Mouse (Mus musculus) fat pad, adult 2 months (tissue): Measurements from ENCODE around the gene Map4k3.
"Not testable (repeated sequence)": the region's sequence is repeated elsewhere in the genome, so short reads cannot be mapped to it uniquely, and the experiment has no call there.

ENCODE experiments used
- DNase-seq: peaks from one replicate; pipeline ENCODE4 v3.0.0-alpha.2; 2011; ENCODE audit warnings: low read depth, low spot score; ENCODE audit errors: extremely low read depth

The Map4k3 gene

DNA sequence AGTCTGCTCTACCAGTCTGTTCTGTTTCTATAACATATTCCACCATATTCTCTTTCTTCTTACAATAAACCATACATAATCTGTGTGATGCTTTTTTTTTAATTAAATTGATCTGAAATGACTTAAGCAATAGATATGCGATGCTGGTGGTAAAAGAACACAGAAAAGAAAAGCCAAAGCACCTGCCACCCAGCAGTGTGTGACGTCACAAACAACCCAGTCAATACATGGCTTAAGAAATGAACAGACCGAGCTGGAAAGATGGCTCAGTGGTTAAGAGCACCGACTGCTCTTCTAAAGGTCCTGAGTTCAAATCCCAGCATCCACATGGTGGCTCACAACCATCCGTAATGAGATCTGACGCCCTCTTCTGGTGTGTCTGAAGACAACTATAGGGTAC lies 2.0 kb upstream of the Map4k3 start:
- DNase-seq = not testable (repeated sequence)

DNA sequence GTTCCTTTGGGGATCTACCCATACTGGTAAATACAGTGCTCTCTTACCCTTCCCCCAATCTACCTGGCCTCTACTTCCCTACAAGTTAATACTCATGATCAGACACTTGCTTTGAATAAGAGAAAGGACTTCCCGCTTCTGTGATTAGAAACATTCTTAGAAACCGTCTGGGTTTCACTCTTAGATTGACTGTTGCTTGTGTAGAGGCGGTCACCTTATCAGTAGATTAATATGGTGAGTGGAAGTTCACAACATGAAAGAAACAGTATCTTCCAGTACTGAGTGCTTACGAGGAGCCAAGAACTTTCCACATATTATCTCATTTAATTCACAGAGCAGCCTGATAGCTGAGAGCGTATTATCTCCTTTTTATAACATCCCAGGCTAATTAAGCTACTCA lies 1.5 kb upstream of the Map4k3 start:
- no peak for DNase-seq

DNA sequence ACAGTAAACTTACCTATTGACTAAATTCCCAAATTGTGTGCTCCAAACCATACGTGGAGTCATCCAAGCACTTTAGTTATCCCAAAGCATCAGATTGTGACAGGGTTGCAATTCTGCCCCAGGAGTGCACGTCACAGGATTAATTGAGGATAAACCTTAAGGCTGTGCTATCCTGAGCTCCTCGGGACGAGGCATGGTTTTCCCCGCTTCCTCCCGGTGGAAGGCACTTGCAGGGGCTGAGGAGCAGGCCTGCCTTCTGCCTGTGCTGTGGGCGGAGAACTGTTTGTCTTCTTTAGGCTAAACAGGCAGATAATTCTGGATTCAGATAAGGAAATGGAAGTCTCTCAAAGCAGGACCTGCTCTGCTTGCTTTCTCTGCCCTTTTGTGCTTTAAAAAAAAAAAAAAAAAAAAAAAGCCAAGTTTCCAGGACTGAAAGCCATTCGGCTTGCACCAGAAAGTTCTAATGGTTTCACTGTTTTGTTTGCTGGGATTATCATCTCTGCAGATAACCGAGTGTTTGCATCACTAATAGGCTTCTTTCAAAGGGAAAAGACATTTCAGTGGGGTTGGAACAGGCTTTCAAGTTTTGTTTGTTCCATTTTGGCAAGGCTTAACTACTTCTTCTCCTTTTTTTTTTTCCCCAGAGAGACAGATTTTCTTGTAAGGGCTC lies 930 bp upstream of the Map4k3 start:
- DNase-seq = no peak

DNA sequence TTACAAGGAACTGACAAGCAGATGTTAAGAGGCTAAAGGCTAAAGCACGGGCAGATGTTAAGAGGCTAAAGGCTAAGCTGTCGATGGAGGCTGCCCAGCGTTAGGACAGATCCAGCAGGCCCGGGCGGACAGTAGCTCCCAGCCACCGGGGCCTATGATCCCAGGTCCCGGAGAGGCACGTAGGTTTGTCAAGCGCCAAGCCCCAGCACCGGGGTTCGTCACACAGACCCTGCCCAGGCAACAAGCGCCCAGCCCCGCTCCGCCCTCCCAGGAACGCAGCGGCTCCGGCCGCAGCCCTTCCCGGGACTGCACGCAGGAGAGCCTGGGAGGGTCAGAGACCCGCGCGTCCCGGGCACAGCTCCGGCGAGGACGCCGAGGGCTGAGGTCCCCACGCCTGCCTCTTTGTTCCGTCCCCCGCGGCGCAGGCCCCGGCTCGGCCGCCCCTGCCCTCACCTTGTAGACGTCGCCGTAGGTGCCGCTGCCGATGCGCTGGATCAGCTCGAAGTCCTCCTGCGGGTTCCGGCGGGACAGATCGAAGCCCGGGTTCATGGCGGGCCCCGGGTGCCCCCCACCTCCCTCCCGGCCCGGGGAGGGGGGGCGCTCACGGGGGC lies 839 bp downstream of the Map4k3 start:
- no peak for DNase-seq

DNA sequence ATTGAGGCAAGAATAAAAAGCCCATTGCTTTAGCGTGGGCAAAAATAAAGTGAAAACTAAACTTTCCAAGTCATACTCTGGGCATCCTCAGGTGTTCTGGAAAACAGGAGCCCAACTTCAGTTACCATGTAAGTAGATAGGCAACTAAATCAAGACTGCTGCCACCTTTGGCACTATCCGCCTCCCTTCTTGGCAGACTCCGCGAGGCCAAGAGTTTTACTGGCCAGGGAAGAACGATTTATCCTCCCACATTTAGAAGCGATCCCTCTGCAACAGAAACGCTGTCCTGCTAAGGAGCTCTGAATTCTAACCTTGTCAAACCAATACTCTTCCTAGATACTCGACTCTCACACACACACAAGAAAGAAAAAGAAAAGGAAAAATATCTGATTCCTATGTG lies 1.5 kb downstream of the Map4k3 start:
- no peak for DNase-seq

DNA sequence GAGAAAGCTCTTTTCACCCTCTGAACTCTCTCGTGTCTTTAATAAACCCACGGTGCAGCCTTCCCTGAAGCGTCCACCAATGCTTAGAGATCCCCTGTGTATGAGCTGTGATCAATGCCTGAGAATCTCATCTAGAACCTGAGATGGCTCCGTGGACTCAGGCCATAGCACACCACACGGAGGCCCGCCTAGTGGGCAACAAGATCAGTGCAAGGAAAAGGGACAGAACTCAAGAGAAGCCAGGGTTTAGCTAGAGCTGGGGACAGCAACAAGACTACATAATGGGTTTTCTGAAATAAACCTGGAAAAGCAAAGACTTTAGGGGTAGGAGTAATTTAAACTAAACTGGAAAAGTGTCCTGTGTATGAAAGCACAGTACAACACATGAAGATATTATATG lies 5.2 kb downstream of the Map4k3 start:
- no peak for DNase-seq

DNA sequence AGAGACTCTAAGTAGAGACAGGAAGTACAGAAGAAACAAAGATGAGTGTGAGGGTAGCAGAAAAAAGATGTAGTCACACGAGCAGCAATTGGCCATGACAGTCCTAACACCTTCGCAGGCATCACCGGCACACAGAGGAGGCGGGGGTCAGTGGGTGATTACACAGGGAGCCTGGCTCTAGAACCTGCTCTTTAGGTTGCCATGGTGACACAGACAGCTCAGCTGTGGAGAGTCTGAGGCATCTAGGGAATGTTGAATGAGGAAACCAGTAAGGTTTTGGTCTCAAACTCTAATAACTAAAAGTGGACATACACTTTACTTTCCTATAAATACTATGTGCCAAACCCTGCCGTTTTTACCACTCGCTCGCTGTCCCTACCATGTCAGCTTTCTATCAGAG lies 6.6 kb downstream of the Map4k3 start:
- no peak for DNase-seq

DNA sequence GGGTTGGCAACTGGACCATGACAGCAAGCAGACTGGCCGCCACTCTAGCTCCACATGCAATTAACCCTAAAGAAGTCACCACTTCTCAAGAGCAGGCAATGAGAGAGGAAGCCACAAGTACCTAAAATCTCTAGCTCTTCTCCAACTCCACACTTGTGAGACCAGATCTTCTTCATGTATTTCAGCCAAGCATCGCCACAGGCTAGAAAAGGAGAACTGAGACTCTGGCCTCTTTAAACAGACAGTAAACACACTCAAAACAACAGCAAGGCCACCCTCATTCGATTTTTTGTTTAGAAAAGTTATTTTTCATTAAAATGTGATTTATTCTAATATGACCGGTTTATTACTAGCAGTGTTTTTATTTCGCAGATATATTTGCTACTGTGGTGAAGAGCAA lies 9.0 kb downstream of the Map4k3 start:
- no peak for DNase-seq

DNA sequence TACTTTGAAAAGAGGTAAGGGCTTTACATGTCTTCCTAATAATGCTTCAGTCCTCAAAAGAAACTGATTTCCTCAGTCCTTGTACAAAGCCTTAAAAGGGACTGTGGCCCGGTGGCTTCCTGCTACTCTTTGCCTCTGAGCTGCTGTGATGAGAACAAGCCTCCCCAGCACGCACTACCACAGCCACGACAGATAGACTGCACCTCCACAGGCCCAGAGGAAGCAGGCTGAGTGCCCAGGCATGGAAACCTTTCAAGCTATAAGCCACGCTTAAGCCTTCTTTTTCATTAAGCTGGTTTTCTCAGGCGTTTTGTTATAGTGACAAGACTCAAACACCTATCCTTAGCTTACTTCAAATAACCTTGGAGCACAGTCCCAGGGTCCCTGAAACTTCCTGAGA lies 10.0 kb downstream of the Map4k3 start:
- no peak for DNase-seq

DNA sequence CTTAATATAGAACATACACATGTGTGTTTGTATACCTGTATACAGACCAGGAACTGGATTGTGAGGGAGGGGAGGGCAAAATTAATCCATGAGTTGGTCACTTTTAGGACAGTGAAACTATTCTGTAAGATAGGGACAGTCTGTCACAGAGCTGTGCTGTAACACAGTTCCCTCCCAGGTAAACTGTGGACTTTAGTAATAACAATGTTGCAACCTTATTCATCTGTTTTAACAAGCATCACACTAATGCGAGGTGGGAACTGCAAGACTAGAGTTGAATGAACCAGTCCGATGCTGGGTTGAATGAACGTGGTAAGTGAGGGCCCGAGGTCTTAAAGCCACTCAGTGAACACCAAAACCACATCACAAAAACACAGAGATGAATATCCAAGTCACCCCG lies 14.7 kb downstream of the Map4k3 start:
- DNase-seq = no peak

DNA sequence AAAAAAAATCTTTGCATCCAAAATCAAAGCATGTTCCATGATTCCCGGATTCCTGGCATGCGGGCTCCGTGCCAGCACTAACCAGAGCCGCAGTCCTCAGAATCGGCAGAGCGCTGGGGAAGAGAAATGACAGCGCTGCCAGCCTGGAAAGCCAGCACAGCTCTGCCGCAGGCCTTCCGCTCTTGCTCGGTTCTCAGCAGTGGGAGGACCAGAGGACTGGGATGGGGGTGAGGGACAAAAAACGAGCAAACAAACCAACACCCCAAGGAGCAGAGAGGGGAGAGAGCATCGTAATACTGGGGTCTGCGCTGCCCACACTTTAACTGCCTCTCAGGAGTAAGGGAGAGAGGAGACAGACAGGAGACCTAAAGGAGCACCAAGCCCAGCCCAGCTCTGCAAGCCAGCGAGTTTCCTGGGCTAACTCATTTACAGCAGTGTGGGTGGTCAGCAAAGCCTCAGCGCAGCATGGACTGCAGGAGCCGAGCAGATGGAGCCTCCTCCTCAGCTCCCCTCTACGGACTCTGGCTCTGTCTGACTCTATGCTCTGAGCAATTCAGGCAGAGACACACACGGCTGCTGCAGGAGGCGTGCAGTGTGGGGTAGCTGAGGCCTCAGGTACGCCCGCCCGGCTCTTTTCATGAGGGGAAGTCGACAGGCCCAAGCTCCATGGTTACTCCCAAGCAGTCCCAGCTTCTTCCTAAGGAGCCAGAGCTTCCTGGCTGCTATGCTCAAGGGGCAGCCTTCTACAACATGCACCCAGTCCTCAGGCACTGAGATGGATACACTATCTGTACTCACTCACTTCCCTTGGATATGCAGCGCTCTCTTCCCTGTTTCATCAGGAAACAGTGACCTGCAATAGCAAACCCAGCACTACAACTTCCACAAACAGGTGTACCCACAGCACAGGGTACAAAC lies 18.1 kb downstream of the Map4k3 start:
- DNase-seq = no peak

DNA sequence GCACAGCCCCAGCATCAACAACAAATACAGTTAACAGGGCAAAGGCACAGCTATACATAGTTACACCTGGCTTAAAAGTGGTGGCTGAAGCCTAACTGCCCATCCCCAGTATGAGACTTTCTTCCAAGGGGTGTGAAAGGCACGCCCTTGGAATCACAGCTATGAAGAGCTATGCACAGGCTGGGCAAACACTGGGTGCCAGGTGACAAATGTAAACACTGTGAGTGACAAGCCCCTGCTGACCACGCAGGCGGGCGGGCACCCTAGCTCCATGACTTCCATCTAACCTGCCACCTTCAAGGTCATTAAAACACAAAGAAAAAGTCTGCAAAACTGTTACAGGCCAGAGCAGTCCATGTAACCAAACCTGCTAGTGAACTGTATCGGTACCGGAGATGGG lies 19.5 kb downstream of the Map4k3 start:
- no peak for DNase-seq

DNA sequence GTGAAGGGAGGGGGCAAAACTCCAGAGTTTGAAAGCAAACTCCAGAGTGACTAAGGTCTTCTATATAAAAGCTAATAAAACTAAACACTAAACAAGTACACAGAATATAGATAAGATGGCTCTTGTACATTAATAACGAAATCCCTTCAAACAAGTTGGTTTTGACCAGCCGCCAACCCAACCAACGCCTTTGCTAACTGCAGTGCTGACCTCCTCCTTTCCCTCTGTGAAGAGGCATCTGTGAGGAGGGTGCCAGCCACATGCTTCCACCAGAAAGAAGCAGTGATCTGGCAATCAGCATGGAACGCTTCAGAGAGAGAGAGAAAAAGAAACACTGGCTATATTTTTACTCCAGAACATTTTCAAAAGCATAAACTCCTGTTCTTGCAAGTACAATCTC lies 21.1 kb downstream of the Map4k3 start:
- DNase-seq = no peak

DNA sequence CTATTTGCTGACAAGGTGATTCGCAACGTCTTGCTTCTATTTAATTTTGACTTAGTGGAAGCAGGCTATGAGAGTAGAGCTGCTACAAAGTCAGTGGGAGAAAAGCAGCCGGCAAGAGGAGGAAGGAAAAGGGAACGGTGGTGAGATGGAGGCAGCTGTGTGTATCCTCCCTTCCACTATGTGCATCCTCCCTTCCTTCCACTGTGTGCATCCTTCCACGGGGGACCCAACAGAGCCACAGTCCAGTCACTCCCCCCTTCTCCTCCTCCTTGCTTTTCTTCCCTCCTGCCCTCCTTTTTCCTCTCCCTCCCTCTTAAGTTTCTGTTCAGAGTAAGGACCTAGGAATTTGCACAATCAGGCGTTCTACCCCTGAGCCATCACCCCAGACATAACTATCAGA lies 21.7 kb downstream of the Map4k3 start:
- DNase-seq = no peak

DNA sequence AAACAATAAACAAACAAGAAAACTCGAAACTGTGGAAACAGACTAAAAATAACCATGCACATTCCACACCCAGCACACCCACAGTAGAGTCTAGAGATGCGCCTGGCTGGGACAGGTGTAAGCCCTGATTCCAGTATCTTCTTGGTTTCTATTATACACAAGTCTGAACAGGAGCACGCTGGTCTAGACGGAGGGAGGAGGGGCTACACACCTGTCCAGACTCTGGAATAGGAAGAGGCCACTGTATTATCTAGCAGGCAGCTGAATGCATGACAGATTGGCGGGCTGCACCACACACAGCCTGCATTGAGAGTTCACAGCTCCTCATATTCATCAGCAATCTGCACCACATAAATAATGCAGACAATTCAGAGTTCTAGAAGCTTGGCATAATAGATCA lies 26.6 kb downstream of the Map4k3 start:
- no peak for DNase-seq

DNA sequence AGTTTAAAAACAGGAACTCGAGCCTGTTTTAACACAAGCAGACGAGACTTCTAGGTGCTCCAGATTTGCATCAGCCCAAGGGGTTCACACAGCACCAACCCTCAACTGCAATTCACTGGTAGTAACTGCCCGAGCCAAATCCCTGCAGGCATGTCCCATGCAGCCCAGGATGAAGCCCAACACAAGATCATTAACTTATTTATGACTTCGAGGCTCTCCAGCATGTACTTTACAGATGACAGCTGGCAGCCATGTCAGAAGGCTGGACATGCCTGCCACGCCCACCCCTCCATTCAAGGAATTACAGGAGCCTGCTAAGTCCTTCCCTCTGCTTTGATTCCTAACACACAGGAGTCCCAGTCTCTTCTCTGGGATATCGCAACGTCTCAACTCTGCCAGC lies 29.4 kb downstream of the Map4k3 start:
- DNase-seq = peak; percentile 51

DNA sequence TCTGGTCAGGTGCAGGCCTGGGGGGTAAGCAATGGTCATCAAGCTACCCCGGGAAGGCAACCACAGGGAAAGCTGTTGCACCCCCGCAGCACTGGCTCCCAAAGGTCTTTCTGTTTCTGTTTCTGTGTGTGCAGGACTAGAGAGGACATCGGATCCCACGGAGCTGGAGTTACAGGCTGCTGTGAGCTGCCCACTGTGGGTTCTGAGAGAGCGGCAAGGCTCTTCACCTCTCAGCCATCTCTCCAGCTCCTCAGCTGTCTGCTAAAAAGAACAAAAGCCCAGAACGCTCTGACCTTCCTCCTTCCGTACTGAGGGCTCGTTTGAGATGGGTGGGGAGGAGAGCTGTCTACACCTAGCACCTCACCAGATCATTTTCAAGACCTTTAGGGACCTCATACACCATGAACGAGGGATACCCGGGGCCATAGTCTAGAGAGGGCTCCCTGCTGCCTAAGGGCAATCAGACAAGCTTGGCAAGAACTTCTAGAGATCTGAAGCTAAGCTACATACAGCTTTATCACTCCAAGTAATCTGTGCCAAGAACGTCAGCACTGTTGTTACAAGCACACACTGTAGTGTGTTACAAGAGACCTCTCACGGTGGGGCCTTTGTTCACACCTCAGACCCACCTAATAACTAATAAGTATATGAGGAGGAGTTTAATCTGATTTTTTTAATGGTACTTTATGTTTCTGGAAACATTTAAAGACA lies 29.9 kb downstream of the Map4k3 start:
- no peak for DNase-seq

DNA sequence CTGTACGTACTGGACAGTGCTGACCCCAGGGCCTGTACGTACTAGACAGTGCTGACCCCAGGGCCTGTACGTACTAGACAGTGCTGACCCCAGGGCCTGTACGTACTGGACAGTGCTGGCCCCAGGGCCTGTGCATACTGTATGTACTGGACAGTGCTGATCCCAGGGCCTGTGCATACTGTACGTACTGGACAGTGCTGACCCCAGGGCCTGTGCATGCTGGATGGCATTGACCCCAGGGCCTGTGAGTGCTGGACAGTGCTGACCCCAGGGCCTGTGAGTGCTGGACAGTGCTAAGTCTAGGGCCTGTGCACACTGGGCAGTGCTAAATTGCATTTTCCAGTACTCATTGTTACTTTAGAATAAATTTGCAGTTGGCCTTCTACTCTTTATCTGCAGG lies 31.3 kb downstream of the Map4k3 start:
- no peak for DNase-seq

DNA sequence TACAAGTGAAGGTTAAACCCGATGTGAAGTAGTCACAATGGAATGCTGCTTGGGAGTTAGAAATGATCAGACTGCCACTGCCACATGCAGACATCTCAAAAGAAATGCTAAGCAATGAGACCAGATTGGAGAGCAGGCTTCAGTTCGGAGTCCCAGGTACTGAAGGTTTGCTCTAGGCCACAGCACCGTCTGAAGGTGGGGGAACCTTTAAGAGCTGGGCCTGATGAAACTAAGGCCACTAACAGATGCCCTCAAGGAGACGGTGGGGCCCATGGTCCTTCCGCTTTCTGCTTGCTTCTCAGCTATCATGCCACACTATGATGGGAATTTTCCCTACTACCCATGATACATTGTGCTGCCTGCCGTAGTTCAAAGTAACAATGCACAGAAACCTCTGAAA lies 32.1 kb downstream of the Map4k3 start:
- DNase-seq = no peak

DNA sequence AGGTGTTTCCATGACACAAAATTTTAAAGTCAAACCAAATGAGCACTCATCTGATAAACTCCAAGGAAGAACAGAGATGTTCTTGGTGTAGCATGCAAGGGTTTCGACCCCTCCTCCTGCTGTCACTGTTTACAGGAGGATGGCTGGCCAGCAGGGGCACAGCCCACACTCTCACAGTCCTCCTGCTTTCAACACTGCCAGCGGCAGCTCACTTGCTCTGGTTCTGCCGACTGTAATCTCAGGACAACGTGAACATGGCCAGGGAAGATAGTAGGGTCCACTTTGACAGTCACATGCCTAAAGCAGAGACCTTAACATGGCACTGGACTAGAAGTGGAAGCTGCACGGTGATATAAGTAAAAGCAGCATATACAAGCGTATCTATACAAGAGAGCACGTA lies 34.6 kb downstream of the Map4k3 start:
- no peak for DNase-seq

DNA sequence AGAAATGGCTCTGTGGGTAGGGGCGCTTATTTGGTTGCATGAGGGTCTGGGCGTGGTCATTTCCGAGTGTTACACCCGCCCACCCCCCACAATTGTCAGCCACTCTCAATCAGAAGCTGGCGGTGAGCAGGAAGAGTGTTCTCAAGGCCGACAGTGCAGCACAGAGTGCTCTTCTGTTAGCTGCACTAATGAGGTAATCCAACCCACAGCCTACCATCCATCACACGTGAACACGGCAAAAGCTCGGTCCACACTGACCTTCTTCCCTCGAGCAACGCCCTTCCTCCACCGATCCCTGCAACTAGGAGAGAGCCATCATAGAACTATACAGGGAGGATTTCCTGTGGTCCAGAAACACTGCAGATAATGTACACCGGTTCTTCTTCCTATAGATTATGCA lies 36.1 kb downstream of the Map4k3 start:
- no peak for DNase-seq

DNA sequence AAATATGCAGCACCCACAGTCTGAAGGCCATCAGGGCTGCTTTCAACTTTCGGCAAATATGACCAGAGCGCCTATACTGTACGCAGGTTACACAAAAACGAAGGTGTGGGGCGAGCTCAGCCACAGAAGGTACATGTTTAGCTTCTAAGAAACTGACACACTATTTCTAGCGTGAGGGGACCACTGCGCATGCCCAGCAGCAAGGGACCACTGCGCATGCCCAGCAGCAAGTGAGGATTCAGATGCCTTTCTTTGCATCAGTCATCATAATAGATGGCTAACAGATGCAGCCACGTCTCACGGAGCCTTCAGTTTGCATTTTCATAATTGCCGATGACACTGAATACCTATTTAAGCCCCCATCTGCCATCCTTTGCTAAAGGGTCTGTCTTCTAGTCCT lies 39.6 kb downstream of the Map4k3 start:
- DNase-seq = no peak
